Mouse (Mus musculus): ENCODE data around the gene Dennd6a. TPM values are rescaled to one million over a fixed set of nuclear protein-coding genes. Genes with fewer than 3 reads are reported as not detected.
"Not testable (repeated sequence)": the region's sequence is repeated elsewhere in the genome, so short reads cannot be mapped to it uniquely, and the experiment has no call there.

The Dennd6a gene
- polyA plus RNA-seq (2015; fragmentation: Nextera tagmentation; extraction: Ambion mirVana) = 26.4 and 27.2 TPM in 2 replicates

GRCm38 (mm10) chr14:26573556-26573955, at the start of gene Dennd6a:
Gene Dennd6a, plus strand, starts transcription at chr14:26573856.
- not testable (repeated sequence) for H3K27ac ChIP-seq (ENCODE audit: low read length); H3K9ac ChIP-seq (ENCODE audit: low read length); ATAC-seq (ENCODE audit: low read depth); H3K9me3 ChIP-seq (ENCODE audit: control insufficient read depth, low read length); H3K4me1 ChIP-seq (replicated peaks; ENCODE audit: control insufficient read depth, insufficient read depth, low read length); H3K4me3 ChIP-seq (ENCODE audit: low read length); H3K4me2 ChIP-seq (ENCODE audit: low read depth, low read length); H3K27me3 ChIP-seq (ENCODE audit: control insufficient read depth, insufficient read depth, low read depth, low read length); H3K36me3 ChIP-seq (ENCODE audit: control insufficient read depth, insufficient read depth, low read length)
- WGBS = 83% methylated on average over 5 of the region's 5 CpGs

- Histone ChIP-seq H3K4me3 (ENCODE audit: low read length) (no peak overlapping the region), H3K9ac (ENCODE audit: low read length) (no peak overlapping the region), H3K4me1 (replicated peaks; ENCODE audit: control insufficient read depth, insufficient read depth, low read length) (peaks cover 8% of the 10 kb centered on the region; the same call in 1 of the 2 replicates), H3K9me3 (ENCODE audit: control insufficient read depth, low read length) (no peaks in the 10 kb centered on the region), H3K4me2 (ENCODE audit: low read depth, low read length) (no peak overlapping the region), H3K36me3 (ENCODE audit: control insufficient read depth, insufficient read depth, low read length) (no peaks in the 10 kb centered on the region), H3K27ac (ENCODE audit: low read length) (no peak overlapping the region), H3K27me3 (ENCODE audit: control insufficient read depth, insufficient read depth, low read depth, low read length) (no peaks in the 10 kb centered on the region)
- no peak for ATAC-seq (ENCODE audit: low read depth)
- WGBS = 39% methylated on average over 3 of the region's 3 CpGs
Measured at GRCm38 (mm10) chr14:26525955-26526354, 47.7 kb upstream of the Dennd6a start.

DNA sequence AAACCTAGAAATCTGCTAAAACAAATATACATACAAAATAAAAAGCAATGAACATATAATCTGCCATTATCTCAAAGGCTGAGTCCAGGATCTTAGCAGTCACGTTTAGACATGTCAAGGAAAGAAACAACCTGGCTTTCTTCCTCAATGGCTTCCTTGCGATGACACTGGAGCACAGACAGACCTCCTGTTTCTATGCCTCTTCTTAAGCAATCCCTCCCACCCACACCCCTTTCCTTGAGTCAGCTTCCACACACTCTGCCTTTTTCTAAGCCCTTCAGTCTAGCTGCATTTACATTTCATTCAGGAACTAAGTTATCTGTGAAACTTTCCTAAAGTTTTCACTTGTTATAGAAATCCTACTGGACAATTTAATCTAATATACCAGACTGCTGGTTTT, 45.4 kb upstream of the Dennd6a start:
- H3K9me3 ChIP-seq (ENCODE audit: control insufficient read depth, low read length) = no peaks in the 10 kb centered on the region
- H3K36me3 ChIP-seq (ENCODE audit: control insufficient read depth, insufficient read depth, low read length) = no peaks in the 10 kb centered on the region
- no peak overlapping the region for H3K9ac ChIP-seq (ENCODE audit: low read length)
- no peak overlapping the region for H3K4me3 ChIP-seq (ENCODE audit: low read length)
- H3K4me1 ChIP-seq (replicated peaks; ENCODE audit: control insufficient read depth, insufficient read depth, low read length) = peaks cover 21% of the 10 kb centered on the region
- H3K4me2 ChIP-seq (ENCODE audit: low read depth, low read length) = no peak overlapping the region
- no peaks in the 10 kb centered on the region for H3K27me3 ChIP-seq (ENCODE audit: control insufficient read depth, insufficient read depth, low read depth, low read length)
- H3K27ac ChIP-seq (ENCODE audit: low read length) = no peak overlapping the region
- ATAC-seq (ENCODE audit: low read depth) = no peak
- 69% methylated on average over 2 of the region's 2 CpGs for WGBS

GRCm38 (mm10) chr14:26530350-26530749, 43.3 kb upstream of the Dennd6a start:
- Histone ChIP-seq H3K27ac (ENCODE audit: low read length) (no peak overlapping the region), H3K4me3 (ENCODE audit: low read length) (no peak overlapping the region), H3K9ac (ENCODE audit: low read length) (no peak overlapping the region), H3K36me3 (ENCODE audit: control insufficient read depth, insufficient read depth, low read length) (no peaks in the 10 kb centered on the region), H3K9me3 (ENCODE audit: control insufficient read depth, low read length) (no peaks in the 10 kb centered on the region), H3K27me3 (ENCODE audit: control insufficient read depth, insufficient read depth, low read depth, low read length) (no peaks in the 10 kb centered on the region), H3K4me2 (ENCODE audit: low read depth, low read length) (no peak overlapping the region), H3K4me1 (replicated peaks; ENCODE audit: control insufficient read depth, insufficient read depth, low read length) (peaks cover 21% of the 10 kb centered on the region)
- 55% methylated on average over 7 of the region's 7 CpGs for WGBS
- no peak for ATAC-seq (ENCODE audit: low read depth)

DNA sequence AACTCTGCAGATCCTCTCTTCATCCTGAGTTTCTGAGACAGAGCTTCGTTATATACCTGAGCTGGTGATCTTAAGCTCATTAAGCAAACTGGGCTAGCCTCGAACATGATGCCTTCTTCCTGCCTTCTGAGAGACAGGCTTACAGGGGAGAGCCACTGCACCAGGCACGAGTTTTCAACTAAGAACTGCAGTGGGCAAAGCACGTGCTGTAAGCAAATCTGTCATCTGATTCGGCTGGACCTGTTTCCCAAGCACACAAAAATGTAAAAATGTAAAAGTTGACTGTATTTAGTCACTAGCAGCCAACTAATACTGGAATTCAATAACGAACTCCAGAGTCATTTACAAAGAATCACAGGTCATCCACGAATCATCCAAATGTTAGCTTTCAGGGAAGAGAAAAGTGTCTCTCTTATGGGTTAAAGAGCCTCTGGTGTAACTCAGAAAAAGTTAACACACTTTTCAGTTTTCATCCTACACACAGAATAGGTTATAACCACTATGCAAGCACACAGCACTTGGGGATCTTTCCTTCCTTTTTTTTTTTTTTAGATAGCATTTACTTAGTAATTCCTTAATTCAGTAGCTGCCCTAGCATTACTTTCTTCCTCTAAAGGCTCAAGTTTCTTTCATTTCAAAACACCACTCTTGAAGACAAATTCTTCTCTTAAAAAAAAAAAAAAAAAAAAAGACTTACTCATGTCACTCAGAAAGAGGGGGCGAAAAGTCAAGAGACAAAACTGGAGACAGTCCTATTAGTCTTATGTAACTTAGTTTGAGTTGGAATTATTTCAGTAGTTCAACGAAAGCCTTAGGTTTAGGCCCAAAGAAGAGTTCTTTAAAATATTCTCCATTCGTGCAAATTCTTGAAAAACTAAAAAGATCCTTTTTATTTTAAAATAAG, 42.0 kb upstream of the Dennd6a start:
- Histone ChIP-seq H3K9ac (ENCODE audit: low read length) (no peak overlapping the region), H3K27ac (ENCODE audit: low read length) (no peak overlapping the region), H3K36me3 (ENCODE audit: control insufficient read depth, insufficient read depth, low read length) (no peaks in the 10 kb centered on the region), H3K27me3 (ENCODE audit: control insufficient read depth, insufficient read depth, low read depth, low read length) (no peaks in the 10 kb centered on the region), H3K4me2 (ENCODE audit: low read depth, low read length) (peak overlapping the region; percentile 27), H3K9me3 (ENCODE audit: control insufficient read depth, low read length) (no peaks in the 10 kb centered on the region), H3K4me1 (replicated peaks; ENCODE audit: control insufficient read depth, insufficient read depth, low read length) (peaks cover 21% of the 10 kb centered on the region), H3K4me3 (ENCODE audit: low read length) (peak overlapping the region; percentile 6; the same call in 1 of the 2 replicates)
- no peak for ATAC-seq (ENCODE audit: low read depth)
- 56% methylated on average over 10 of the region's 10 CpGs for WGBS

DNA sequence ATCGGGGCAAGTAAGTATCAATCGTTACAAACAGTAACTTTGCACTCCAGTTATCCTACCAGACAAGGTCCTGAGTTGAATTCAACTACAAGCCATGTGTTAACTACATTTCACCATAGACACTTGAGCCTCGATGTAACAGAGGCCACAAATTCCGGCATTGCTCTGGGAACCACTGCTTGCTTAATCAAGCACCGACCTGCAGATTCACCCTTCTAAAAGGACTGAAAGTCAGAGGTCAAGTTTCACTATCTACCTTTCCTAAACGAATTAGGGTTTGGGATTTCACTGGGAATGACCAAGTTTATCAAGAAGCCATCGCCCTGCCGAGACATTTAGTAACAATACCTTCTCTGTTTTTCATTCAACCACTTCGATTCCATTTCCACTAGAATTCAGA, 40.9 kb upstream of the Dennd6a start:
- no peaks in the 10 kb centered on the region for H3K36me3 ChIP-seq (ENCODE audit: control insufficient read depth, insufficient read depth, low read length)
- 41% methylated on average over 9 of the region's 9 CpGs for WGBS
- H3K9ac ChIP-seq (ENCODE audit: low read length) = peak overlapping the region; percentile 95
- H3K4me1 ChIP-seq (replicated peaks; ENCODE audit: control insufficient read depth, insufficient read depth, low read length) = peaks cover 21% of the 10 kb centered on the region
- no peak for ATAC-seq (ENCODE audit: low read depth)
- no peak overlapping the region for H3K27ac ChIP-seq (ENCODE audit: low read length)
- no peaks in the 10 kb centered on the region for H3K9me3 ChIP-seq (ENCODE audit: control insufficient read depth, low read length)
- no peaks in the 10 kb centered on the region for H3K27me3 ChIP-seq (ENCODE audit: control insufficient read depth, insufficient read depth, low read depth, low read length)
- H3K4me2 ChIP-seq (ENCODE audit: low read depth, low read length) = peak overlapping the region; percentile 94
- H3K4me3 ChIP-seq (ENCODE audit: low read length) = peak overlapping the region; percentile 96

DNA sequence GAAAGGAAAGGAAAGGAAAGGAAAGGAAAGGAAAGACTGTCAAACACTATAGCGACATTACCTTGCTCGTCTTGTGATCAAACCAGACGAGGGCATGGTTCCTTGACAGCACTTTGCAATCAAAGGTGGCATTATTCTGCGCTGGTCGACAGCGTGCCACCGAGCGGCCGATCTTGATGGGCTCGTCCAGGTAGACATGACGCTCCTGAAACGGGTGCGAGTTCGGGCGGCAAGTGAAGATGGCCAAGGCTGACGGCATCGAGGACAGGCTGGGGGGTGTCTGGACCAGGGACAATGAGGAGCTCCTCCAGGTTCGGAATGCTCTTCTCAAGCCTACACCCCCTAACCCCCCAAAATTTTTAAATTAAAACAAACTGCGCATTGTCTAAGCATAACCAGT, 40.4 kb upstream of the Dennd6a start:
- H3K9ac ChIP-seq (ENCODE audit: low read length) = peak overlapping the region; percentile 95
- peak overlapping the region; percentile 96 for H3K4me3 ChIP-seq (ENCODE audit: low read length)
- no peaks in the 10 kb centered on the region for H3K36me3 ChIP-seq (ENCODE audit: control insufficient read depth, insufficient read depth, low read length)
- peak overlapping the region; percentile 94 for H3K4me2 ChIP-seq (ENCODE audit: low read depth, low read length)
- ATAC-seq (ENCODE audit: low read depth) = no peak
- peaks cover 21% of the 10 kb centered on the region for H3K4me1 ChIP-seq (replicated peaks; ENCODE audit: control insufficient read depth, insufficient read depth, low read length)
- 8% methylated on average over 19 of the region's 19 CpGs for WGBS
- H3K27me3 ChIP-seq (ENCODE audit: control insufficient read depth, insufficient read depth, low read depth, low read length) = no peaks in the 10 kb centered on the region
- H3K27ac ChIP-seq (ENCODE audit: low read length) = no peak overlapping the region
- H3K9me3 ChIP-seq (ENCODE audit: control insufficient read depth, low read length) = no peaks in the 10 kb centered on the region

- no peaks in the 10 kb centered on the region for H3K27me3 ChIP-seq (ENCODE audit: control insufficient read depth, insufficient read depth, low read depth, low read length)
- WGBS = under 1% methylated on average over 84 of the region's 92 CpGs
- peak overlapping the region; percentile 96 for H3K4me3 ChIP-seq (ENCODE audit: low read length)
- H3K36me3 ChIP-seq (ENCODE audit: control insufficient read depth, insufficient read depth, low read length) = no peaks in the 10 kb centered on the region
- H3K27ac ChIP-seq (ENCODE audit: low read length) = peak overlapping the region; percentile 79
- no peaks in the 10 kb centered on the region for H3K9me3 ChIP-seq (ENCODE audit: control insufficient read depth, low read length)
- peaks cover 18% of the 10 kb centered on the region for H3K4me1 ChIP-seq (replicated peaks; ENCODE audit: control insufficient read depth, insufficient read depth, low read length)
- peak overlapping the region; percentile 95 for H3K9ac ChIP-seq (ENCODE audit: low read length)
- ATAC-seq (ENCODE audit: low read depth) = peak; percentile 79
- peak overlapping the region; percentile 94 for H3K4me2 ChIP-seq (ENCODE audit: low read depth, low read length)
Measured at GRCm38 (mm10) chr14:26533821-26534756, 39.6 kb upstream of the Dennd6a start.

All from lung, embryonic 16.5 days (tissue).